In genomic region chr10:33905489-33905888, GRCm38 (mm10) we compare ENCODE assay signal across 9 mouse cellular contexts. TPM values are rescaled to one million over a fixed set of nuclear protein-coding genes. Genes with fewer than 3 reads are reported as not detected.
DNase-seq lines count a peak whose midpoint lies in the region; ATAC-seq lines count a peak whose summit lies in the region.
"Had no signal": no experiment of that assay in that cellular context is flagged by ENCODE, and none has a peak within 500 bp of the region (broad histone marks: within the 10 kb centered on the region; RNA-seq: fewer than 3 reads in every experiment).

No protein-coding gene starts in this region.

- WGBS in heart, embryonic 11.5 days (ENCODE audit: insufficient replicate concordance), result 8% methylated on average over 6 of the region's 6 CpGs
- 5% methylated on average over 6 of the region's 6 CpGs for WGBS in hindbrain, embryonic 16.5 days

- ATAC-seq in heart, embryonic 11.5 days (replicated peaks; ENCODE audit: insufficient number of reproducible peaks, low FRiP score, low TSS enrichment), result no peak
- ATAC-seq in hindbrain, embryonic 16.5 days, result no peak; the same call in 1 of the 2 replicates

- peak overlapping the region; percentile 44; the same call in 1 of the 2 replicates for H3K9ac ChIP-seq in heart, embryonic 11.5 days (ENCODE audit: low read depth, low read length)
- peak overlapping the region; percentile 53 for H3K9ac ChIP-seq in hindbrain, embryonic 16.5 days (ENCODE audit: low read depth, low read length)

- no peaks in the 10 kb centered on the region for H3K9me3 ChIP-seq in heart, embryonic 11.5 days (replicated peaks; ENCODE audit: control insufficient read depth, low read length)
- H3K9me3 ChIP-seq in hindbrain, embryonic 16.5 days (ENCODE audit: control insufficient read depth, low read length), result no peaks in the 10 kb centered on the region

- intact Hi-C loops in heart, postnatal 14 days (cut with DNase I), result no loop called here

- H3K27ac ChIP-seq in heart, embryonic 11.5 days (ENCODE audit: low read depth, low read length), result no peak overlapping the region
- no peak overlapping the region for H3K27ac ChIP-seq in hindbrain, embryonic 16.5 days (ENCODE audit: low read depth, low read length)

- H3K4me1 ChIP-seq in heart, embryonic 11.5 days (ENCODE audit: control insufficient read depth, insufficient read depth, low read length), result no peaks in the 10 kb centered on the region
- H3K4me1 ChIP-seq in hindbrain, embryonic 16.5 days (ENCODE audit: control insufficient read depth, insufficient read depth, low read depth, low read length), result peaks cover 4% of the 10 kb centered on the region; the same call in 1 of the 2 replicates

- no peaks in the 10 kb centered on the region for H3K36me3 ChIP-seq in heart, embryonic 11.5 days (ENCODE audit: control insufficient read depth, insufficient read depth, low read length)
- H3K36me3 ChIP-seq in hindbrain, embryonic 16.5 days (ENCODE audit: control insufficient read depth, insufficient read depth, low read length), result no peaks in the 10 kb centered on the region

- H3K4me2 ChIP-seq in heart, embryonic 11.5 days, result peak overlapping the region; percentile 69
- H3K4me2 ChIP-seq in hindbrain, embryonic 16.5 days (ENCODE audit: low read length), result peak overlapping the region; percentile 92

- H3K27me3 ChIP-seq in heart, embryonic 11.5 days (ENCODE audit: control insufficient read depth, insufficient read depth, low read length), result no peaks in the 10 kb centered on the region
- no peaks in the 10 kb centered on the region for H3K27me3 ChIP-seq in hindbrain, embryonic 16.5 days (replicated peaks; ENCODE audit: control insufficient read depth, insufficient read depth, low read length)

- H3K4me3 ChIP-seq in heart, embryonic 11.5 days (ENCODE audit: low read depth, low read length), result peak overlapping the region; percentile 49
- H3K4me3 ChIP-seq in hindbrain, embryonic 16.5 days (ENCODE audit: low read length), result peak overlapping the region; percentile 54

- no peak for DNase-seq in heart, postnatal 14 days
- peak; percentile 8 for DNase-seq in NIH3T3 (ENCODE audit: low read depth)
- peak; percentile 1 for DNase-seq in mesoderm, embryonic 11.5 days (ENCODE audit: low read depth, low spot score)
- no peak for DNase-seq in frontal cortex, postnatal 36 days (ENCODE audit: low spot score in 2 of 2)
- no peak for DNase-seq in right cerebral cortex, postnatal 36 days (ENCODE audit: low spot score in 2 of 2)
- DNase-seq in ovary, postnatal 36 days (ENCODE audit: low spot score), result no peak

RNA-seq across cellular contexts. Expression of gene Rsph4a, which starts 0.6 kb away (rescaled TPM):
- polyA plus RNA-seq in heart, embryonic 11.5 days (2014; fragmentation: Nextera tagmentation; extraction: Ambion mirVana), result not detected in 2 replicates
- under 1 TPM in 1 of 2 experiments, not detected in 1; 0.29 TPM for total RNA-seq in heart, postnatal 14 days (2021)
- polyA plus RNA-seq in hindbrain, embryonic 16.5 days (2015; fragmentation: Nextera tagmentation; extraction: Ambion mirVana), result 1.3 and 1.9 TPM in 2 replicates
- total RNA-seq: hematopoietic stem cell, adult 5-6 weeks had no signal

RNA-seq across cellular contexts. Expression of gene Zup1, which starts 45.6 kb away (rescaled TPM):
- 13.3 and 16.2 TPM in 2 replicates for polyA plus RNA-seq in heart, embryonic 11.5 days (2014; fragmentation: Nextera tagmentation; extraction: Ambion mirVana)
- 1 to 10 TPM; 8.2 to 9.2 TPM for total RNA-seq in heart, postnatal 14 days (2021)
- 17.0 and 18.6 TPM in 2 replicates for polyA plus RNA-seq in hindbrain, embryonic 16.5 days (2015; fragmentation: Nextera tagmentation; extraction: Ambion mirVana)

RNA-seq across cellular contexts. Expression of gene Sult3a1, which starts 48.0 kb away (rescaled TPM):
- polyA plus RNA-seq in heart, embryonic 11.5 days (2014; fragmentation: Nextera tagmentation; extraction: Ambion mirVana), result not detected in 2 replicates
- total RNA-seq in heart, postnatal 14 days (2021), result not detected
- not detected in 2 replicates for polyA plus RNA-seq in hindbrain, embryonic 16.5 days (2015; fragmentation: Nextera tagmentation; extraction: Ambion mirVana)
- total RNA-seq: hematopoietic stem cell, adult 5-6 weeks had no signal

Comparison
In these comparisons a context has a peak if more than half of its experiments do, and no peak if none do; other contexts are left out.
1. DNase-seq: peak in NIH3T3 (single experiment) and mesoderm, embryonic 11.5 days (single experiment); none in heart, postnatal 14 days (0 of 2), frontal cortex, postnatal 36 days (0 of 2), right cerebral cortex, postnatal 36 days (0 of 2) and ovary, postnatal 36 days (single experiment).